Mouse (Mus musculus): ENCODE measurements at regions not wholly inside any gene's neighbourhood (a gene's known extent, or its start where the extent isn't known, plus 50 kb on each side); places are given as distances from the start of the nearest gene placed in this dataset.
A peak's percentile ranks its signal among the peaks of the same experiment; 100 is the strongest.

DNA sequence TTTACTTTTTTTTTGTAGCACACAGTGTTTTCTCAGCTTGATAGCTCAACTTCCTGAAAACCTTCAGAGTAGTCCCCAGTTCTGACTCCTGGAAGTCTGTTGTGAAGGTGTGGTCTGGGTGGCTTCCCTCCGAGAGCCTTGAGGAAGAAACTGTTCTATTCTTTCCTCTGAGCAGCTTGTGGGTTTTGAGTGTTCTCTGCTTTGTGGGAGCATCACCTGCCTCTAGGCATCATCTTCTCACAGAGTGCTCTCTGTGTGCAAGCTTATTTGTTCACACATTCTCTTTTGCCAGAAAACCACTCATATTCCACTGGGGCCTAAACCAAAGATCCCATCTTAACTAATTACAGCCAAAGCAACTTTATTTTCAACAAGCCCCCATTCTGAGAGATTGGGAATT is 91.5 kb upstream of the Ccng1 start:
- H3K27me3 ChIP-seq (ENCODE audit: insufficient read depth, low read length) = no peaks in the 10 kb centered on the region
- no peak overlapping the region for H3K27ac ChIP-seq
- no peaks in the 10 kb centered on the region for H3K36me3 ChIP-seq (ENCODE audit: insufficient read depth, low read length)
- H3K4me1 ChIP-seq (ENCODE audit: insufficient read depth, low read length) = no peaks in the 10 kb centered on the region
- H3K9ac ChIP-seq (replicated peaks; ENCODE audit: low read length) = no peak overlapping the region
- no peak overlapping the region for H3K4me2 ChIP-seq (ENCODE audit: low read depth, low read length)
- WGBS = 79% methylated on average over 1 of the region's 1 CpGs
- H3K4me3 ChIP-seq (ENCODE audit: low read length) = no peak overlapping the region
- H3K9me3 ChIP-seq (ENCODE audit: low read length) = no peaks in the 10 kb centered on the region
- no peak for ATAC-seq
- no peak for TF ChIP-seq CTCF (IDR thresholded peaks at IDR 0.05; ENCODE audit: low read depth)
- DNase-seq (ENCODE audit: low spot score) = no peak

DNA sequence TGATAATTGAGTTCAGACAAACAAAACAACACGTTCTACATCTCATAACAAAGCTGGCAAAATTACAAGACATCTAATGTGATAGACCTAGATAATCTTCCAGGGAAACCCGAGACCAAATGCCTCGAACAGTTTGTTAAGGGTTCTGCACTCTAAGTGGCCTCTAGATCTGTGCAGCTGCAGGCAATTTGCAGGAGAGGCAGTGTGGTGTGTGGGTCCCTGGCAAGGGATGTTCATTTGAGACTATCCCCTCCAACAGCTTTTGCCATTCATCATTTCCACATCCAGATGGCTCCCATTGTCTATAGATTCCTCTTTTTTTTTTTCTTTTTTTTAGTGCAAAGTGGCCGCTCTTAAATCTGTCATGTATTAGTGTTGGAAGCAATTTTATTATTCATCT is 80.3 kb upstream of the Ccng1 start:
- peak; percentile 4 for DNase-seq (ENCODE audit: low spot score)

More for the DNA sequence above, 80.3 kb upstream of the Ccng1 start:
- 63% methylated on average over 4 of the region's 4 CpGs for WGBS
- no peak for ATAC-seq
- TF ChIP-seq CTCF (IDR thresholded peaks at IDR 0.05; ENCODE audit: low read depth) = no peak
- no peaks in the 10 kb centered on the region for H3K4me1 ChIP-seq (ENCODE audit: insufficient read depth, low read length)
- no peaks in the 10 kb centered on the region for H3K36me3 ChIP-seq (ENCODE audit: insufficient read depth, low read length)
- H3K4me3 ChIP-seq (ENCODE audit: low read length) = no peak overlapping the region
- no peaks in the 10 kb centered on the region for H3K9me3 ChIP-seq (ENCODE audit: low read length)
- H3K4me2 ChIP-seq (ENCODE audit: low read depth, low read length) = no peak overlapping the region
- H3K9ac ChIP-seq (replicated peaks; ENCODE audit: low read length) = no peak overlapping the region
- no peak overlapping the region for H3K27ac ChIP-seq
- H3K27me3 ChIP-seq (ENCODE audit: insufficient read depth, low read length) = no peaks in the 10 kb centered on the region
